Mouse (Mus musculus) T-cell, adult 2 months (primary cell): Measurements from ENCODE around the gene Col11a2.

Experiments
- DNase-seq: peaks from one replicate; pipeline ENCODE4 v3.0.0; 2022; ENCODE audit warnings: low spot score

The Col11a2 gene

DNA sequence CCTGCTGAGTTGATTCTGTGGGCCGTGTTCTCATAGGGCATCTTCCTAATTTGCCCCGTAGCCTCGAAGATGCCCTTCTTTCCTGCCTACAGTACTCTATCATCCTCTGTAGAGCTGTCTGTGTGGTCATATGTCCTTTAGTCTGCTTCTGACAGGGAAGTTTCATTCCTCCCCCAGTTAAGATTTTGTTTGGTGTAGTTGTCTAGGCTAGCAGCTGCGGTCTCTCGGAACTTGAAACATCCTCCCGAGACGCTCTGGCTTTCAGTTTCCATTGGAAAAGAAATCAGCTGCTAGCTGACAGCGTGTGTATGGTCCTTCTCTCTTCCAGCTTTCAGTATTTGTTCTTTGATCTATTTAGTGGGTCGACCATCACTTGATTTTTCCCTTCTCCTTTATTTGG is 65.6 kb downstream of the Col11a2 start:
- DNase-seq, result no peak

GRCm38 (mm10) chr17:34106555-34106954 is 67.3 kb downstream of the Col11a2 start:
- DNase-seq, result no peak

- DNase-seq, result no peak
Observed at GRCm38 (mm10) chr17:34107109-34107867, 68.1 kb downstream of the Col11a2 start.

DNA sequence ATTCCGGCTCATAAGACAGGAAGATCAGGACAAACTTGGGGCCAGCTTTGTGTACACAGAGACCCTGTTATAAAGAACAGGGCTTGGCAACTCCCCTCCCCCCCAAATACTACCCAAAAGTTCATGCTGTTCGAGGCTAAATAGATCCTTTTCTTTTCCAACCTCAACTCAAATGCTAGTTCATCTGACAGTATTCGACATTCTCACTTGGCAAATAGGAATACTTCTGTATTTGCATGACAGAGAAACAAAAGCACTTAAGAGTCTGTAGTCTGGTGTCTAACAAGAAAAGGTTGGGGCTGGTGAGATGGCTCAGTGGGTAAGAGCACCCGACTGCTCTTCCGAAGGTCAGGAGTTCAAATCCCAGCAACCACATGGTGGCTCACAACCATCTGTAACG is 69.2 kb downstream of the Col11a2 start:
- no peak for DNase-seq

DNA sequence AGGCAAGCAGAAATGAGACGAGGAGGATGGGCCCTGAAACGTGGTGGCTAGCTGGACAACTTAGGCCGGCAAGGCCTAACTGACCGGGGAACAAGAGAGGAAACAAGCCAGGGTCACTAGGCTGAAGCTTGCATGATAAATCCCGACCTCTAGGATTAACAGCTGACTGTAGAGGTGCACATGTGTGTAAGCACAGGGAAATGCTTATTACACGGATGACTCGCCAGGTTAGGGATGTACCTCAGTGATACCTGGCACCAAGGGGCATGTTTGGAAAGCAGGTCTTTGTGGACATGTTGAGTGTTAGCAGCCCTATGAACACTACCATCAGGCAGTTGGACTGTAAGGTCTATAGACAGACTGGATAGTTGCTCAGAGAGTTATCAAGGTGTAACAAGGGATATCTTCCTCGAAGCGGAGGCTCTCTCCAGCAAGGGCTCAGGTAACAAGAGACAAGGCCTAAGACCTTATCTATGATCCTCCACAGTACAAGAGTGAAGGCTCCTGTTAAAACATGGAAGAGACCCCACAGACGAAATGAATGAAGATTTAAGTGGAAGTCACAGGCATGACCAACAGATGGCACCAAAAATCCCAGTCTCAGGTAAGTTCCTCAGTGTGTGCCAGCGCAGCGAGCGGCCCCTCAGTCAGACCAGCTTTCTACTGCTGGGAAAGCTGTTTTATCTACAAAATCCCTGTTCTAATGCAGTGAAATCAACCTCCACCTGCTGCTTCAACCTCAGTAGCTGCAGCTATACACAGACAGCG is 70.0 kb downstream of the Col11a2 start:
- no peak for DNase-seq

- no peak for DNase-seq
Observed at GRCm38 (mm10) chr17:34109806-34110195, 70.6 kb downstream of the Col11a2 start.

- no peak for DNase-seq
Observed at GRCm38 (mm10) chr17:34110309-34110708, 71.1 kb downstream of the Col11a2 start.

- no peak for DNase-seq
Observed at GRCm38 (mm10) chr17:34114114-34114513, 74.9 kb downstream of the Col11a2 start.
